Mouse (Mus musculus) bone marrow macrophage, adult 2 months (primary cell): ENCODE measurements around the gene Pemt.

Source experiments
- CTCF ChIP-seq: IDR thresholded peaks from 2 replicates; pipeline ENCODE4 v1.5.1; 2012; ENCODE audit warnings: low read depth, mild to moderate bottlenecking, low read length, moderate library complexity
- POLR2A ChIP-seq: IDR thresholded peaks from 2 replicates; pipeline ENCODE4 v1.6.1; 2012; ENCODE audit warnings: mild to moderate bottlenecking, low read depth, low read length, borderline replicate concordance

DNA sequence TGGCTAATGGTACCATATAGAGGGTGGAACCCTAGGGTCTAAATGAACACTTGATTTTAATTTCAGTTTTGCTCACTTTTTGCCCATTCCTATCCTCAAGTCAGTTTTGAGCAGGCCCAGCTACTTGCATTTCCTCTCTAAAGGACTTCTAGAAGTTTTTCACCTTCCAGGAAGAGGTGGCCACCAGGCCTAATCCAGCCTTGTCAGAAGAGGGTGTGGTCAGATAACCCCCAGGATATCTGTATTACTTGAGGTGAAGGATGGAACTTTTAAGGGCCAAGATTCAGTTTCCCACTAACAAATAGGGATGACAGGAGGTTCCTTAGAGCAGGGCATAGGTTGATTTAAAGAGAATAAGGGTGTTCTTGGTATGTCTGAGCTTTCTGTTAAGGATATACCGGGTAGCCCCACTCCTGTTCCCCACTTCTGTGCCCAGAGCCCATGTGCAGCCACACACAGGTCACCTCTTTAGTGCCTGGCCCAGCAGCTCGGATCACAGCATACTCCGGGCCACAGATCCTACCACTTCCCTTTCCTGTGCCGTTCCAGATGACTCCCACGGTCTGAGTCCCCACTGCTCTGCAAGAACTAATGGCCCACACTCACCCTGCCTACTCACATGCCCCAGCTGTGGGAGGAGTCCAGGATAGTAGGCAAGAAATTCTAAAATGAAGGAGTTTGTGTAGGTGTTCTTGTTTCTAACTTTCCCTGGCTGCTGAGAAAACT lies 44.6 kb upstream of the Pemt start:
- TF ChIP-seq CTCF: no peak
- TF ChIP-seq POLR2A: no peak
